Mouse (Mus musculus) embryo, embryonic 10.5 days (tissue): ENCODE results near the gene Il4i1.

ENCODE experiments used
- DNase-seq: peaks from one replicate; pipeline ENCODE4 v3.0.0-alpha.2; 2015; ENCODE audit warnings: low spot score

Il4i1 gene

DNA sequence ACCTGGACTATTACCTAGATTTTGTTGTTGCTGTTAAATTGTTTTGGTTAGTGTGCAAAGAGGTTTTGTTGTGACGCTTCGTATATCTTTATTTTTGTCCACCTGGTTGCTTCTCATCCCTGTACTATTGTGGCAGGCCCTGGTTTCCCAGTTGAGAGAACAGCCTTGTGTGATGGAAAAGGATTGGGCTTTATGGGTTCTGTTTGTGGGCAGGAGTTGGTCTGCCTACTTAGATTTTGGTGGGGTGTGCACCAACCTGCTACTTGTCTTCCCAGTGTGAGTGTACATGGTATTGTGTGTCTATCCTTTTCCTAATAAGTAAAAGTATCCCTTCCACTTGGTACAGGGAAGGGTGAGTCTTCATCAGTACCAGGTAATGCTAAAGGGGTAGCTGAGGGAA lies 3.2 kb downstream of the Il4i1 start:
- no peak for DNase-seq

DNA sequence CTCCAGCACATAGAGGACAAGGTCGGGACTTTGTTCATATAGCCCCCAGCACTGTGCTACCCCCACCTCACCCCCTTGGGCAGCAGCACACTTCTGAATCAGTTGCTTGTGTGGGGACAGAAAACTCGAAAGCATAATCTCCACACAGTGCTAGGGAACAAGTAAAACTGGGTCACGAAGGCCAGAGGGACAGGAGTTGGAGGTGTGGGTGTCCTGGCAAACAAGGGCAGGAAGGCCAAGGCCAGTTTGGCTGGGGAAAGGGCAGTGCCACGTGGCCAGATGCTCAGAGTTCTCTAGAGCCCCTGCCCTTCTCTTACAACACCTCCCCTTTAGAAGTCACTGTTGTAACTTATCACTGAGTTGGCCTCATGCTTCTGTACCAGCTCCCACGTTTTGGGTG lies 3.7 kb downstream of the Il4i1 start:
- DNase-seq: no peak

DNA sequence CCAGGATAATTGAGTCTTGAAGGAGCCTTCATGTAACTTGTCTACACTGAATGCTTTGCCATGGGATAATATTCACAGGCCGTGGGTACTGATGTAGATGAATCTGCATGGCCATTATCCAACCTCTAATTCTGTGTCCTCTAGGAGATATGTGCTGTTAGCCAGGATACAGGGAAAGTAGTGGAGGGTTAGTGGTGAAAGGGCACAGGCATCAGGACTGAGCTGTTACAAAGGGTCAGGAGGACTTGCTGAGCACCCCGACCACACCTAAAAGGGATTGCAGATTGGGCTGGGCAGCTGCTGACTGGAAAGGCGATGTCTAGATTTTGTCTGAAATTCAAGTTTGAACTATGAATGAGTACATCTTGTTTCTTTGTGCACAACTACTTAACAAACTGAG lies 4.3 kb downstream of the Il4i1 start:
- DNase-seq: no peak

DNA sequence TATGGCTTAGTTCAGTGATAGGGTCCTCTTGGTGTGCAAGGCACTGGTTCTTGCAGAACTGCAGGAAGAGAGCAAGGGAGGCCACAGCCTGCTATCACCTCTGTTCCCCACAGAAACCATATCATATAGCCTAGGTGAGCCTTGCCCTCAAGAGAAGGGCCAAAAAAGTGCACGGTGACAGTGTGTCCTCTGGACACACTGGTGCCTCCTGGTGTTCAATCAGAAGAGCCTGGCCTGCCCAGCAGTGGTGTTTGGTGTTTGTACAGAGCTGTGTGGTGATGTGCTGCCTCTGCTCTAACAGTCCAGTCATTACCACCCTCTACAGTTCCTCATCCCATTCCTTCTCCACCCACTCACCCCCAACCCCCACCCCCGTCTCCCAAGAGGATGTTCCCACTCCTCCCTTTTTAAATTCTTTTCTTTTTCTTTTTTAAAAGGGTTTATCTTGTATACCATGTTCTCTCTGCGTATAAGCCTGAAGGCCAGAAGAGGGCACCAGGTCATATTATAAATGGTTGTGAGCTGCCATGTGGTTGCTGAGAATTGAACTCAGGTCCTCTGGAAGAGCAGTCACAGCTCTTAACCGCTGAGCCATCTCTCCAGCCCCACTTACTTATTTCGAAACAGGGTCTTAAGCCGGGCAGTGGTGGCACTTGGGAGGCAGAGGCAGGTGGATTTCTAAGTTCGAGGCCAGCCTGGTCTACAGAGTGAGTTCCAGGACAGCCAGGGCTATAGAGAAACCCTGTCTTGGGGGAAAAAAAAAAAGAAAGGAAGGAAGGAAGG lies 5.7 kb downstream of the Il4i1 start:
- no peak for DNase-seq

DNA sequence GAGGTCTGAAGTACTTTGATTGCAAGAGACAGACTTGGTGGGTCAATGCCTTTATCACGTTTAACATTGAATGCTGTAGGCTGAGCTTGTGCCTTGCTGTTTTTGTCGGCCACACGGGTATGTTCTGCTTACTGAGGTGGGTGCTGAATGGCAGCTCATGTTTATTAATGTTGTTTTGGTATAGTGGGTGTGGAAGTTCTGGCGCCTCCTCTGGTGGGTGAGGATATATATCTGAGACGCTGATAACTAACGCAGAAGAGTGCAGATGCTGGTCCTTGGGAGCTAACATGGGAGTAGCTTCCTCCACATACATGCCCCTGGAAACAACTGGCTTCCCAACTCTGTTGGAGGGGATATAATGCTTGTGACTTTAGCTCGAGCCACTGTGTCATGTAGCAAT lies 7.2 kb downstream of the Il4i1 start:
- peak; percentile 35 for DNase-seq

DNA sequence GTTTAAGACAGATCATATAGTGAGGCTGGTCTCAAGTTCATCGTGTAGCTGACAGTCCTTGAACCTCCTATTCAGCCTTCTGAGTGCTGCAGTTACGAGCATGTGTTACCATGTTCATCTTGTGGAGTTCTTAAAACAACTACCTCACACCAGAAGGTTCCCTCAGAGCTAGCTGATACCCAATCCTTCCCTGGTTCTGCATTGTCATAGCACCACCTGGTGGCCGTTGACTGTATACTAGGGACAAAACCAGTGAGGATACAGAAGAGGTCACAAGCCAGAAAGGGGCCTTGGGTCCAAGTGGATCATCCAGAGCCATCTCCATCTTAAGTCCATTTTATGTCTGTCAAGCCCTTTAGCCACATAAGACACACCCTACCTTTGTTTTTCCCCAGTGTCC lies 8.7 kb downstream of the Il4i1 start:
- peak; percentile 84 for DNase-seq

DNA sequence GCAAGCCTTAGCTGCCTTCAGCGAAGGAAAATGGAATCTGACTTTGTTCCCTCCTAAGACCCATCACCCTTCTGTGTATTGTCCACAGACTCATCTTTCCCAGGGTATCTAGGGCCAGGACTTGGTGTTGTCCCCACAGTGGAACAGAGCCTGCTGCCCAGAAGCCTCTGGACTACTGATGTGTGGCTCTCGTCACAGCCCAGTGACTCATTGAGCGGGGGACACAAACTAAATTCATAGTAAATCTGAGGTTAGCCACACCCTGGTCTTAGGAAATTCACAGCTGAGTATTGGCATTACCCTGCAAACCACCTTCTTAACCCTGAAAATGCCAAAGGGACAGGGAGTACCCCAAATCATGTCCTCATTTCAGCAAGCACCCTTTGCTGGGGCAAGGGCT lies 10.6 kb downstream of the Il4i1 start:
- no peak for DNase-seq

DNA sequence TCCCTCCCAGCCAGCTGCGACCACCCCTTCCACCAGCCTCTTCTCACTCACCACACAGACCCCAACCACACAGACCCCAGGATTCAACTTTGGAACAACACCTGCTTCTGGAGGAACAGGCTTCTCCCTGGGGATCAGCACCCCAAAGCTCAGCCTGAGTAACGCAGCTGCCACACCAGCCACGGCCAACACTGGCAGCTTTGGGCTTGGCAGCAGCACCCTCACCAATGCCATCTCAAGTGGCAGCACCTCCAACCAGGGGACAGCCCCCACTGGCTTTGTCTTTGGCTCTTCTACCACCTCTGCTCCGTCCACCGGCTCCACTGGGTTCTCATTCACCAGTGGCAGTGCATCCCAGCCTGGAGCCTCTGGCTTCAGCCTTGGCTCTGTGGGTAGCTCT lies 12.5 kb downstream of the Il4i1 start:
- DNase-seq: no peak

DNA sequence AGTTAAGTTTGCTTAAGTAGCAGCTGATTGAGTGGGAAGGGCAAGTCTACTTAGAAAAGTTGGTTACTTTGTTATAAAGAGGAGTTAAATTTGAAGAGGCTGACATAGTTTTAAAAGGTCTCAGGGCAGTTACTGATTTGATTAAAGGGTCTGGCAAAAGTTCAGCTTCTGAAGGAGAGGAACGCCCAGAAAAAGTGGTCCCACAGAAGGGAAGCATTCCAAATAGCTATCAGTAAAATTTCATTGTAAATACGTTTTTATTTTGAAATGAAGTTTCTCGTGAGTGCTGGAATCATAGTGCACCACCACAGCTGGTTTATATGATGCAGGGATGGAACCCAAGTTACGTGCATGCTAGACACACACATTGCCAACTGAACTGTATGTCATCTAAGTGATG lies 16.6 kb downstream of the Il4i1 start:
- DNase-seq: no peak

DNA sequence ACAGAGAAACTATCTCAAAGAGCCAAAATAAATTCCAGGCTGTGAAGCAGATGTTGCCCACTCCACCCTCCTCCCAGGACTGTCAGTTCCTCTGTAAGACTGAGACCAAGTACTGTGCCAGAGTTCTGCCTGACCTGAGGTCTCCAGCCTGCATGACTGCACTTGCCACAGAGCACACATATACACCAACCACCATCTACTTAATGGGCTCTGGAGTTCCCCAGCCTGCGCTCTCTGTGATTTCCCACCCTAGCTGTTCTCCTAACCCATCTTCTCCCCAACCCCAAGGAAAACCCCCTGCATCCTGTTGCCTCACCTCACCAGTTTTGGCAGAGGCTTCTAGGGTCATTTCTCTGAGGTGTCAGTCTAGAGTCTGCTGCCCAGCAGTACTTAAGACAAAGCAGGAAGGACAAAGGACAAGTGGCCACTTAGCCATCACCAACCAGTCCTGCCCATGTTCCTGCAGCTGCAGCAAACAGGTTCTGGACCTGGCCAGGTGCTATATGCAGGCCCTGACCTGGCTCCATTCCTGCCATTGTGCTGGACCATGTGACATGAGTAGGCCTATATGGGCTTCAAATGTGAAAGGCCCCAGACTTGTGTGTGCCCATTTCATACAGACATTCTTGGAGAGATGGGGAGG lies 19.3 kb downstream of the Il4i1 start:
- DNase-seq: no peak

DNA sequence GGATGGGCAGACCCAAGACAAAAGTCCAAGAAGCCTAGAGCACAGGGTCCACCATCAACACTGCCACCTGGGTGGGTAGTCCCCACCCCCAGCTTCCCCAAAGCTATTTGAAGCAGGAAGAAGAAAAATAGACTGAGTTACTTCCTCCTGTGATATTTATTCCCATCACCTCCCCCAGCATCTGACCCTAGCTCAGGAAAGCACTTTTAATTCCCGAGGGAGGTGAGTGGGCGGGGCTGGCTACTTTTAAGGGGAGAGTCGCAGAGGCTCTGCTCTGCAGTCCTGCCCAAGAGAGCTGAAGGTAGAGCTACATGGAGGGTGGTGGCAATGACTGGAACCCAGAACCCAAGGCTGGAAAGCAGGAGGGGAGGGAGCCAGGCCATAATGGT lies 19.8 kb downstream of the Il4i1 start:
- DNase-seq: no peak

DNA sequence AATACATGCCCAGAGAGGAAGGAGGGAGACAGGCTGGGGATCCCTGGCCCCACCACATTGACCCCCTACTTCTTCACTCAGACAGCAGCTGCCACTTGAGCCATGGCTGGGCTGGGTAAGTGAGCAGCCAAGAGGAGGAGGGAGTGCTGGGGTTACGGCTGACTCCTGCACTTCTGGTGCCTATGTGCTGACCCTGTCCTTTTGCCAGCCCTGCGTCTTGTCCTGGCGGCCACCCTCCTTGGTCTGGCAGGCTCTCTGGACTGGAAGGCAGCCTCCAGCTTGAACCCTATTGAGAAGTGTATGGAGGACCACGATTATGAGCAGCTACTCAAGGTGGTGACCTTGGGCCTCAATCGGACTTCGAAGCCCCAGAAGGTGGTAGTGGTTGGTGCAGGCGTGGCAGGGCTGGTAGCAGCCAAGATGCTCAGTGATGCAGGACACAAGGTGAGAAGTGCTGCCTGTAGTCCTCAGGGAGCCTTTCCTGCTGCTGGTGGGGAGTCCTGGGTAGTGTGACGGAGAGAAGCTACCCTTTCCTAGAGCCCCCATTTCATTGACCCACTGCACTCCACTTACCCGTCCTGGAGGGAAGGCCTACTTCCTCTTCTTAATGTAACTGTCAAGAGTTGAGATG lies 20.4 kb downstream of the Il4i1 start:
- no peak for DNase-seq

DNA sequence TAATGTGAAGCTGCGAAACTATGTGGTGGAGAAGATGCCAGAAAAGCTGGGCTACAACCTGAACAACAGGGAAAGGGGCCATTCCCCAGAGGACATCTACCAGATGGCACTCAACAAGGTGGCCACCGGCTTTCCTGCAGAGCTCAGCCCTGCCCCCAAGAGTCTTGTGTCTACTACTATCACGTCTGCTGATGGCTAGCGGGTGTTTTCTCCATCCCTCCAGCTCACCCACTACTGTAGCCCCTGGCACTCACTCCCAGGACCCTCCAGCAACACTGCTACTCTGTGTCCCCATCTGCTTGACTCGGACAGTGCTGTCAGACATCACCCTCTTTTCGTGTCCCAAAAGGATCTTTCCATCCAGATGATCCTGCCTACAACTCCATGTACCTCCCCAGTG lies 21.9 kb downstream of the Il4i1 start:
- no peak for DNase-seq

DNA sequence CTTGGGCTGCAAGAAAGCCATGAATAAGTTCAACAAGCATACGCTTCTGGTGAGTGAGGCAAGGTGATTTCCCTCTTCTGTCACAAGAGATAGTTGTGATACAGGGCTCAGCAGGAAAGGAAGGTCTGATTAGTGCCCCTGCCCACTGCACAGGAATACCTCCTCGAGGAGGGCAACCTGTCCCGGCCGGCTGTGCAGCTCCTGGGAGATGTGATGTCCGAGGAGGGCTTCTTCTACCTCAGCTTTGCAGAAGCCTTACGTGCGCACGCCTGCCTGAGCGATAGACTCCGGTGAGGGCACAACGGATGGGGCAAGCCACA lies 22.9 kb downstream of the Il4i1 start:
- DNase-seq: no peak

DNA sequence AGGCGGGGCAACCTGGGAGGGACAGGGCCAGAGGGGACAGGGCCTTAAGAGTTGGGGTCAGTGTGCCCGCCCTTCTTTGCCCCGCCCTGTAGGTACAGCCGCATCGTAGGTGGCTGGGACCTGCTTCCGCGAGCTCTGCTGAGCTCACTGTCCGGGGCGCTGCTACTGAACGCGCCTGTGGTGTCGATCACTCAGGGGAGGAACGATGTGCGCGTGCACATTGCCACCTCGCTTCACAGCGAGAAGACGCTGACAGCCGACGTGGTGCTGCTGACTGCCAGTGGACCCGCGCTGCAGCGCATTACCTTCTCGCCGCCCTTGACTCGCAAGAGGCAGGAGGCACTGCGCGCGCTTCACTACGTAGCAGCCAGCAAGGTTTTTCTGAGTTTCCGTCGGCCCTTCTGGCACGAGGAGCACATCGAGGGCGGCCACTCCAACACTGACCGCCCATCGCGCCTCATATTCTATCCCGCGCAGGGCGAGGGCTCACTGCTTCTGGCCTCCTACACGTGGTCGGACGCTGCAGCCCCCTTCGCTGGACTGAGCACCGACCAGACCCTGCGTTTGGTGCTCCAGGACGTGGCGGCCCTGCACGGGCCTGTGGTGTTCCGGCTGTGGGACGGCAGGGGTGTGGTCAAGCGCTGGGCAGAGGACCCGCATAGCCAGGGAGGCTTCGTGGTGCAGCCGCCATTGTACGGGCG lies 23.5 kb downstream of the Il4i1 start:
- DNase-seq: peak; percentile 55

DNA sequence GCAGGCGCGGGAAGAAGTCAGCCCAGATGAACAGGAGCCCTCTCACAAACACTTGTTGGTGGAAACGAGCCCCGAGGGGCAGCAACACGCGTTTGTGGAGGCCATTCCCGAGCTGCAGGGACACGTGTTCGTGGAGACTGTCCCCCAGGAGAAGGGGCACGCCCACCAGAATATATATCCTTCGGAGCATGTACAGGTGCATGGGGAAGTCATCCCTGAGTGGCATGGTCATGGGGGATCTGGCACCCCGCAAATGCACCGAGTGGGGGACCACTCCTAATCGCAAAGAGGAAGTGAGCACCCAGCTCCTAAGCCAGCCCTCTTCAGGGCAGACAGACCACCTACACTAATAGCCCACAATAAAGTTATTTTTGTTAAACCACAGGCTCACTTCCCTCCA lies 24.2 kb downstream of the Il4i1 start:
- no peak for DNase-seq

DNA sequence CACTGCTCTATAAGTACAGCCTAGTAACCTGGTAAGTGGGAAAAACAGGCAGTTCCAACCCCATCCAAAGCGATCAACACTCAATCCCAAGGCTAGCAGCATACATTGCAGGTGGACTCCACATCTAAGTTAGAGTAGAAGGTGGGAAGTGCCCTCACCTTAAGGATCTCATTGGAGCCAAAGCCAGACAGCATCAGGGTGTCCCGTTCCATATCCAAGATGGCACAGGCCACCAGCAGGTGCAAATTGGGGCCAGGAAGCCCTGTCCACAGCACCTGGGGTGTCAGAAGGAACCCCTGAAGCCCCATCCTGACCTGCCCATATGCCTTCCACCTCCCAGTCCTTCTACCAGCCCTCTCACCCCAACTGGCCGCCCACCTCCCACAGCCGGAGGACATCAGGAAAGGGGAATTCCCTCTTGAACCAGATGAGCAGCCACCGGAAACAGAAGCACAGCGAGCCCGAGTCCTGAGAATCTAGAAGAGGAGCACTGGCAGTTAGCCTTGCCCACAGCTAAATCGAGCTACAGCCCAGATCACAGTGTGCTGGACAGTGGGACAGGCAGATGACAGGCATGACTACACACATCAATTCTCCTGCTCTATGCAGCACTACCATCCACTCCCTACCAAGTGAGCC lies 25.8 kb downstream of the Il4i1 start:
- no peak for DNase-seq

DNA sequence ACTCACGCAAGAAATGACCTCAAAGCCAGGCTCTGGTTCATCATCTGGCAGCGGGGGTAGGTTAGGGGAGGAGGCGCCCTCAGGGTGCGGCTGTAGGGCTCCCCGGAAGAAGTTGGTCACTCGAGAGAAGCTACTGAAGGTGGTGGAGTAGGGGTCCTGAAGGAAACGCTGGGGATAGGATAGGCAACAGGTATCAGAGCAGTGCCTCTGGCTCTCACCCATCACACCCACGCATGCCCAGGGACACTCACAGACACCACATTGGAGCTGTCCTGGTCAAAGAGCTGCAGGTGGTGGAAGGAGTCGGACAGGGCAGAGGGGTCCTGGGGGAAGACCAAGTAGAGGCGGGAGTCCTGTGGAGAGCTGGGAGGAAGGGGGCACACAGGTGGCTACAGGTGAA lies 28.8 kb downstream of the Il4i1 start:
- no peak for DNase-seq

DNA sequence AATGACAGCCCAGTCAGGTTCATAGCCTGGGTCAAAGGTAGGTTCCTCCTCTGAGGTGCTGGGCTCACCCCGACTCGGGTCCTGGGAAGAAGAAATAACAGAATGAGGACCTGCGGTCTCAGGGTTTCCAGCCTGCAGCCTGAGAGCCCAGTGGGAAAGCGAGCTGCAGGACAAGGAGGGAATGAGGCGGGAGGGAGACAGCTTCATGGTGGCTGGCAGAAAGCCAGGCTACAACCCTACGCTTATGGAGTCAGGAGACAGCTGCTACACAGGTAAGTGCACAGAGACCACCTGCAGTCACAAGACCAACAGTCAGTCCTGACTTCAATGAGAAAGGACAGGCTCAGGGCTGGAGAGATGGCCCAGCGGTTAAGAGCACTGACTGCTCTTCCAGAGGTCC lies 30.6 kb downstream of the Il4i1 start:
- DNase-seq: no peak

DNA sequence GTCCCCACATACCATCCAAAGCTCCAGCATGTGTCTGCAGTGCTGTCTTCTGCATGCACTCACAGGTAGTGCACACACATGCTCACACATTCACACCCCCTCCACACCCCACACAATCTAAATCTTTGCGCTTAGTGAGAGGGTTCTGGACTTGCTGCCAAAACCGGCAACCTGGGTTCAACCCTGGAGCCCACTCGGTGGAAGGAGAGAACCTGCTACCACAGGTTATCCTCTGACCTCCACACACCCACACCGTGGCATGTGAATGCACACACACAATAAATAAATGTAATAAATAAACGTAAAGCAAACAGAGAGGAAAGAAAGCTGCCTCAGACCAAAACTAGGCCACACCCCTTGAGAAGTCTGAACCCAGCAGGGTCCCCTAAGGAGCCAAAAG lies 31.6 kb downstream of the Il4i1 start:
- DNase-seq: no peak

DNA sequence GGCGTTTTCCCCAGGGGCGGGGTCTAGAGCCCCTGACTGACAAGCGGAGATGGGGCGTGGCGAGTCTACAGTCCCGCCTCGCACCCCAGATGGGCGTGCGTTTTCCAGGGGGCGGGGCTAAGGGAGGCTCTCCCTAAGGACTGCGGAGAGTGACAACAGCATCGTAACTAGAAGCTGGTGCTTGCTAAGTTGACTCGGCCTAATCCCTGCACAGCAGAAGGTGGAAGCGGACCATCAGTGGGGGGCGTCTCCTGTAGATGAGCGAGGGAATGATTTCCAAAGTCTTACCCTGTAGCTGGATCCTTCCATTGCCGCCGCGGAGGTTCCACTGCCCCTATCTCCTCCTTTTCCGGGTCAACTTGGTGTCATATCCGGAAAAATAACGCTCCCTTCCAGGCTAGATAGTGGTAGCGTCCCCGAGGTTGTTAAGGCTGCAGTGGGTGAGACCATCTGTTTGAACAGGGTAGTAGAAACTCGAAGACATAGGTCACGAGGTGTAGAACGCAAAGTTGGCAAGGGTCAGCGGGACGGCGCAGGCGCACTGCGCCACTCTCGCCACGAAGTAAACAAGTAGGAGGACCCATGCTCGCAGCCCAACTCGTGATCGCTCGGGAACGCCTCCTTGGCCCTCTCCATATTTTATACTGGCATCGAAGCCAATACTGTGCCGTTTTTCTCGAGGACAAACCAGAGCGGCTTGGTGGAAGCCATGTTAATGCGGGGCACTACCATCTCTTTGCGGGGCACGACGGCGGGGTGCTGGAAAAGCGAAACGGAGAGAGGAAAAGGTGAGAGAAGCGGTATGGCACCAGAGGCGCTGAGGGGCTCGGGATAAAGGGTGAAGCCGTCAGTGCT lies 32.6 kb downstream of the Il4i1 start, which contains the start of the genes Akt1s1 and Tbc1d17:
Gene Akt1s1 (plus strand): TSS at position 431 of the 855 bp plus-strand sequence.
Gene Tbc1d17 (minus strand): TSS at position 519 of the 855 bp plus-strand sequence.
- DNase-seq: peak; percentile 98
